Mouse (Mus musculus) CH12.LX (cell line): ENCODE data around the gene Smim24.

Experiments
- CTCF ChIP-seq, 2 experiments: IDR thresholded peaks in 1 of 2; conservative IDR thresholded peaks in 1 of 2; 2 replicates each; pipeline ENCODE4 v1.5.1; 2011 to 2012; ENCODE audit warnings: low read depth in 2 of 2, low read length in 2 of 2, improper control_type of control experiment in 1 of 2, inconsistent platforms in 1 of 2, mild to moderate bottlenecking in 1 of 2, moderate library complexity in 1 of 2
- EP300 ChIP-seq: IDR thresholded peaks from 2 replicates; pipeline ENCODE4 v1.6.1; 2011; ENCODE audit warnings: low read length, improper control_type of control experiment
- GABPA ChIP-seq: IDR thresholded peaks from 2 replicates; pipeline ENCODE4 v1.6.1; 2012; ENCODE audit warnings: low read depth, low read length, improper control_type of control experiment, inconsistent platforms; ENCODE audit not compliant: insufficient replicate concordance
- JUND ChIP-seq: conservative IDR thresholded peaks from 2 replicates; pipeline ENCODE4 v1.6.1; 2011; ENCODE audit warnings: low read depth, low read length, improper control_type of control experiment
- KAT2A ChIP-seq: IDR thresholded peaks from 2 replicates; pipeline ENCODE4 v1.6.1; 2012; ENCODE audit warnings: low read length, improper control_type of control experiment, inconsistent platforms; ENCODE audit not compliant: insufficient replicate concordance
- MAFK ChIP-seq: IDR thresholded peaks from 2 replicates; pipeline ENCODE4 v1.6.1; 2011; ENCODE audit warnings: low read length, improper control_type of control experiment; ENCODE audit not compliant: insufficient replicate concordance
- POLR2A ChIP-seq: IDR thresholded peaks from 2 replicates; pipeline ENCODE4 v1.6.1; 2011; ENCODE audit warnings: low read depth, mild to moderate bottlenecking, improper control_type of control experiment, low read length
- RAD21 ChIP-seq: IDR thresholded peaks from 2 replicates; pipeline ENCODE4 v1.6.1; 2011; ENCODE audit warnings: low read depth, mild to moderate bottlenecking, low read length, improper control_type of control experiment, moderate library complexity
- RCOR1 ChIP-seq: conservative IDR thresholded peaks from 2 replicates; pipeline ENCODE4 v1.6.1; 2012; ENCODE audit warnings: low read depth, mild to moderate bottlenecking, inconsistent platforms, low read length, improper control_type of control experiment
- TCF12 ChIP-seq: IDR thresholded peaks from 2 replicates; pipeline ENCODE4 v1.6.1; 2014; ENCODE audit warnings: low read depth, mild to moderate bottlenecking, inconsistent platforms, low read length, improper control_type of control experiment
- USF1 ChIP-seq: IDR thresholded peaks from 2 replicates; pipeline ENCODE4 v1.6.1; 2014; ENCODE audit warnings: low read depth, mild to moderate bottlenecking, inconsistent platforms, low read length, improper control_type of control experiment
- ZKSCAN1 ChIP-seq: IDR thresholded peaks from 2 replicates; pipeline ENCODE4 v1.6.1; 2012; ENCODE audit warnings: low read depth, inconsistent platforms, low read length, improper control_type of control experiment, borderline replicate concordance

DNA sequence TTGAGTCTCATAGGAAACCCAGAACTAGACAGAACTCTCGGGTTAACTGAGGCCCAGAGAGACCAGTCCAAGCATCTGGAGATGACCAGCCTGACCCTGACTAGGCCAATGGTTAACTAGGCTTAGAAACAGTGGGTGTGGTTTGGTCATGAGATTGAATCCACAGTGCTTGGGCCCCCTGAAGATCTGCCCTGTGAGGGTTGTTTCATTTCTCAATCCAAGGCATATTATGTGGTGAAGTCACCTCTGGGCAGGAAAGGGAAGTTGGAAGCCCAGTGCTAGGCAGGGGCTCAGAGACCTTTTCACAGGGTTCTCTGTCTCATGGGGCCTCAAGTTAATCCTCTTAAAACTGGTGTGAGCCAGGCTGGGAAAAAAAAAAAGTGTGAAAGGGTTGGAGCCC is 34.0 kb upstream of the Smim24 start:
- TF ChIP-seq EP300 (no peak), MAFK (no peak), GABPA (no peak), RCOR1 (no peak), POLR2A (no peak), TCF12 (no peak), KAT2A (no peak), CTCF (conservative IDR thresholded peaks at IDR 0.05 in 1 of 2, IDR thresholded peaks at IDR 0.05 in 1 of 2; ENCODE audit: low read depth in 2 of 2, low read length in 2 of 2) (no peak), ZKSCAN1 (no peak), JUND (no peak), RAD21 (no peak), USF1 (no peak)
